9 mouse cellular contexts compared by ENCODE assay signal in the genomic region with DNA sequence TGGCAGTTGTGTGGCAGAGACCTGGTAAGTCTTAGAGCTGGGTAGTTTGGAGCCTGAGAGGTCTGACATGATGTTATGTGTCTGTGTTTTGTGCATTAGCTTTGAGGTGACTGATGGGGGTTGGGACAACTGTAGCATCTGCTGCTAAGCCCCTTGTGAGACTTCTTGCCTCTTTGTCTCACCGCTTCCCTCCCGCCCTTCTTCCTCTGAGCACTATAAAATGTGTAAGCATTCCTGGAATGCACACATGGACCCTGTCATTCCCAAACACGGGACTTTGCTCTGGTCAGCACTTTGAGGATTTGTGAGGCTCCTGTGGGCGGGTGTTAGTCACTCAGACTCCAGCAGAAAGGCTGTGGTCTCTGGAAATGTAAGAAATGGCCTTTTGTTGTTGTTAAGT. TPM values are rescaled to one million over a fixed set of nuclear protein-coding genes. Genes with fewer than 3 reads are reported as not detected.
A peak's percentile ranks its signal among the peaks of the same experiment; 100 is the strongest.
DNase-seq lines count a peak whose midpoint lies in the region; ATAC-seq and TF ChIP-seq lines count a peak whose summit lies in the region.
"Had no signal": no experiment of that assay in that cellular context is flagged by ENCODE, and none has a peak within 500 bp of the region (broad histone marks: within the 10 kb centered on the region; RNA-seq: fewer than 3 reads in every experiment).

No protein-coding gene starts in this region.

- peak overlapping the region; percentile 6; the same call in 1 of the 2 replicates for H3K27ac ChIP-seq in testis, adult 2 months (ENCODE audit: control insufficient read depth, insufficient read depth, low read depth, low read length)
- H3K27ac ChIP-seq in limb, embryonic 10.5 days, result peak overlapping the region; percentile 81
- H3K27ac ChIP-seq: hindbrain, embryonic 15.5 days had no signal

- no peak for DNase-seq in testis, postnatal 10 days (ENCODE audit: low spot score)
- peak; percentile 81 for DNase-seq in forelimb bud, embryonic 11.5 days (ENCODE audit: low read depth, low spot score)
- peak; percentile 57 for DNase-seq in limb, embryonic 10.5 days (ENCODE audit: low spot score)
- no peak for DNase-seq in adrenal gland, adult (ENCODE audit: inconsistent age in 2 of 2, low spot score in 1 of 2)
- no peak for DNase-seq in ovary, postnatal 36 days (ENCODE audit: low spot score)
- DNase-seq: spleen, adult 18-20 months had no signal

- H3K27me3 ChIP-seq in testis, adult 2 months (ENCODE audit: control insufficient read depth, insufficient read depth, low read length), result no peaks in the 10 kb centered on the region
- no peaks in the 10 kb centered on the region for H3K27me3 ChIP-seq in limb, embryonic 10.5 days (ENCODE audit: low read depth, poor library complexity, severe bottlenecking)
- H3K27me3 ChIP-seq: hindbrain, embryonic 15.5 days had no signal

- no peak for TF ChIP-seq POLR2A in testis, adult 2 months (IDR thresholded peaks at IDR 0.05; ENCODE audit: control insufficient read depth, low read depth, low read length)

- H3K9me3 ChIP-seq in limb, embryonic 10.5 days (replicated peaks), result no peaks in the 10 kb centered on the region
- H3K9me3 ChIP-seq: hindbrain, embryonic 15.5 days had no signal

- no peak for TF ChIP-seq CTCF in testis, adult 2 months (IDR thresholded peaks at IDR 0.05; ENCODE audit: control insufficient read depth, insufficient read depth, insufficient replicate concordance, low read depth, low read length)

- no peak for ATAC-seq in erythroid progenitor cell, adult 5-6 weeks (replicated peaks; ENCODE audit: low FRiP score, poor library complexity, severe bottlenecking)

- no peak overlapping the region for H3K4me3 ChIP-seq in testis, adult 2 months (ENCODE audit: control insufficient read depth, low read depth, low read length)
- H3K4me3 ChIP-seq in limb, embryonic 10.5 days, result no peak overlapping the region
- H3K4me3 ChIP-seq: hindbrain, embryonic 15.5 days had no signal

- peaks cover 2% of the 10 kb centered on the region; the same call in 1 of the 2 replicates for H3K4me1 ChIP-seq in testis, adult 2 months (ENCODE audit: control insufficient read depth, insufficient read depth, low read length)
- peaks cover 97% of the 10 kb centered on the region for H3K4me1 ChIP-seq in limb, embryonic 10.5 days

- WGBS in limb, embryonic 10.5 days, result 6% methylated on average over 4 of the region's 4 CpGs

- no peaks in the 10 kb centered on the region for H3K36me3 ChIP-seq in testis, adult 2 months (ENCODE audit: control insufficient read depth, insufficient read depth, low read length)
- H3K36me3 ChIP-seq in limb, embryonic 10.5 days, result 0 out of 2 replicates have a peak, but pooled peaks cover 7% of the 10 kb centered on the region
- H3K36me3 ChIP-seq: hindbrain, embryonic 15.5 days had no signal

RNA-seq across cellular contexts. Expression of a gene that starts 36.7 kb away (rescaled TPM):
- 2.6 and 3.4 TPM in 2 replicates for polyA plus RNA-seq in testis, adult 2 months (2012; rRNA removed)
- 340 and 390 TPM in 2 replicates for polyA plus RNA-seq in limb, embryonic 10.5 days (2016; fragmentation: Nextera tagmentation; extraction: Ambion mirVana)
- total RNA-seq in erythroid progenitor cell, adult 5-6 weeks (2015; ENCODE audit: low replicate concordance), result 14.7 and 22.3 TPM in 2 replicates
- total RNA-seq in erythroid progenitor cell, adult 5-6 weeks (2017; ENCODE audit: low replicate concordance), result 5.4 and 9.0 TPM in 2 replicates

Comparison
In these comparisons a context has a peak if more than half of its experiments do, and no peak if none do; other contexts are left out.
1. DNase-seq: peak in forelimb bud, embryonic 11.5 days (single experiment) and limb, embryonic 10.5 days (single experiment); none in testis, postnatal 10 days (single experiment), adrenal gland, adult (0 of 2) and ovary, postnatal 36 days (single experiment).
2. RNA of a gene that starts 36.7 kb away (polyA plus RNA-seq): 340 to 390 TPM in limb, embryonic 10.5 days; 2.6 to 3.4 TPM in testis, adult 2 months; every median in the first group is over 10 times any median in the second.